Mouse (Mus musculus): ENCODE measurements around the gene Pomt2.

DNA sequence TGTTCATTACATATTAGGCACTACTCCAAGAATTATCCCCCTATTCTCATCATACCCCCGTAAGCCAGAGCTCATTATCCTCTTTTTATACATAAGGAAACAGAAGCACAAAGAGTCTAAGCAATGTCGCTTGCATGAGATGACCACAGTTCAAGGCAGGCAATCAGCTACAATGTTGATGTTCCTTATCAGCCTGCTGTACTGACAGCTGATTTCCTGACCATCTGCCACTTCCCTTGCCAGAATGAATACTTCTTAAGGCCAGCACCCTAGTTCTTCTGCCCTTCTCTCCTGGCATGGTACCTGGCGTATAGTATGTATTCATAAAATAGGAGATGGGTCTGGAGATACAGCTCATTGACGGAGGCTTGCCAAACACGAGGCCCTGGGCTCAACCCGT is 15.6 kb downstream of the Pomt2 start:
- TF ChIP-seq CTCF (IDR thresholded peaks at IDR 0.05; ENCODE audit: low read depth) (no peak), EP300 (IDR thresholded peaks at IDR 0.05; ENCODE audit: low read depth) (no peak)

All from liver, embryonic 14.5 days (tissue).